Mouse (Mus musculus): ENCODE measurements around the gene Eif4b.

GRCm38 (mm10) chr15:102080429-102080828 is 6.9 kb downstream of the Eif4b start:
- peak; percentile 46 for TF ChIP-seq CTCF (IDR thresholded peaks at IDR 0.05; ENCODE audit: low read depth)
- TF ChIP-seq EP300 (optimal IDR thresholded peaks at IDR 0.05): no peak
